Mouse (Mus musculus): Measurements from ENCODE around the gene Gpc1.

DNA sequence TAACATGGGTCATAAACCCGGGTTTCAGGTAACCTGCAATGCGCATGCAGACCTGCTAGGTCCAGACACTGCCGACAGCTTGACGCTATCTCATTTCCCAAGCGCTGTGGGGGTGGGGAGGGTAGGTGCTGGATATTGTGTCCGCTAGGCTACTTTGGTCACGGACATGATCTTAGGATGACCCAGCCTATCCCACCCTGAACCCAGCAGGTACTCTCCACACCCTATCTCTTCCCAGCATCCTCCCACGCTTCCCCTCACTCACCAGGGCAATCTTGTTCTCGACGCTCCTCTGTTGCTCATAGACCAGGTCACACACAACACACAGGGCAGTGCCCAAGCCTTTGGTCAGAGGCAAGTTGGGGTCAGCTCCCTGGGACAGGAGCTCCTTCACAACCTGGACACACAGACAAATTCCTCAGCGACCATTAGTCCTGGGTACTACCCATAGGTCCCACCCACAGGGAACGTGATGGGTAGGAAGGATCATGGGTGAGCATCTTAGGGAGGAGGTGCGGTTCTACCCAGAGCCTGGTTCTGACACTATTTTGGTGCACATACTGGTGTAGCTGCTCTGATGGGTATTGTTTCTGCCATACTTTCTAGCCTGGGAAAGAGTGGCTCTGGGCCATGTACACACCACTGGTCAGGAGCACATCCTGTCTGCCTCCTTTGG lies 46.8 kb downstream of the Gpc1 start:
- no peak for TF ChIP-seq CHD2 (IDR thresholded peaks at IDR 0.05; ENCODE audit: low read depth, low read length)
- no peak for TF ChIP-seq ZC3H11A (IDR thresholded peaks at IDR 0.05; ENCODE audit: borderline replicate concordance, low read depth, low read length)
- no peak for TF ChIP-seq MAFK (IDR thresholded peaks at IDR 0.05; ENCODE audit: insufficient read depth, low read depth, low read length)
